Mouse (Mus musculus) lung, adult 2 months (tissue): ENCODE data around the gene Myh10. TPM values are rescaled to one million over a fixed set of nuclear protein-coding genes. Genes with fewer than 3 reads are reported as not detected.

Experiments
- DNase-seq: peaks from one replicate; pipeline ENCODE4 v3.0.0; 2022
- H3K4me1 ChIP-seq: fragments of 200-500 bp; 2 replicates; pipeline ENCODE4 v1.6.1; 2011; ENCODE audit warnings: low read length; ENCODE audit not compliant: control insufficient read depth, insufficient read depth
- H3K4me3 ChIP-seq: fragments of 200-500 bp; replicated peaks from 2 replicates; pipeline ENCODE3; 2011; ENCODE audit warnings: low read depth, mild to moderate bottlenecking, control low read depth, low read length; ENCODE audit errors: extremely low read depth
- CTCF ChIP-seq: fragments of 200-500 bp; IDR thresholded peaks from 2 replicates; pipeline ENCODE4 v1.5.1; 2011; ENCODE audit warnings: mild to moderate bottlenecking, low read length, control low read depth; ENCODE audit not compliant: insufficient read depth
- POLR2A ChIP-seq: fragments of 200-500 bp; IDR thresholded peaks from 2 replicates; pipeline ENCODE4 v1.6.1; 2011; ENCODE audit warnings: low read depth, mild to moderate bottlenecking, control low read depth, low read length, borderline replicate concordance; ENCODE audit errors: extremely low read depth
- whole genome bisulfite sequencing: fragments of 180-500 bp; shearing (Covaris S2); methylation state at CpG from one replicate; pipeline ENCODE4 v1.1.7; 2018; 5-methylcytosine and 5-hydroxymethylcytosine counted together
- polyA plus RNA-seq: library from polyadenylated mRNA; depleted of rRNA; stranded (reverse); fragments of >200 nt; gene quantifications from 2 replicates; pipeline ENCODE4 v1.2.3, GENCODE M21; 2012

Myh10 gene
- polyA plus RNA-seq, 1 experiment, result 123 TPM

GRCm38 (mm10) chr11:68756456-68757348, 65.3 kb downstream of the Myh10 start:
- no peaks in the 10 kb centered on the region for H3K4me1 ChIP-seq
- no peak for TF ChIP-seq POLR2A
- TF ChIP-seq CTCF, result no peak
- DNase-seq, result no peak
- 80% methylated on average over 11 of the region's 11 CpGs for whole genome bisulfite sequencing
- H3K4me3 ChIP-seq, result no peak overlapping the region

- Histone ChIP-seq H3K4me3 (no peak overlapping the region), H3K4me1 (no peaks in the 10 kb centered on the region)
- WGBS, result 88% methylated on average over 3 of the region's 3 CpGs
- TF ChIP-seq POLR2A (no peak), CTCF (no peak)
- DNase-seq, result no peak
These were observed 68.3 kb downstream of the Myh10 start for GRCm38 (mm10) chr11:68759691-68760090.

GRCm38 (mm10) chr11:68761155-68761554, 69.8 kb downstream of the Myh10 start:
- TF ChIP-seq POLR2A, result no peak
- TF ChIP-seq CTCF, result no peak
- H3K4me1 ChIP-seq, result no peaks in the 10 kb centered on the region
- DNase-seq, result no peak
- 83% methylated on average over 4 of the region's 4 CpGs for WGBS
- H3K4me3 ChIP-seq, result no peak overlapping the region

GRCm38 (mm10) chr11:68761664-68762063, 70.3 kb downstream of the Myh10 start:
- no peak for TF ChIP-seq CTCF
- TF ChIP-seq POLR2A, result no peak
- WGBS, result 81% methylated on average over 6 of the region's 6 CpGs
- Histone ChIP-seq H3K4me1 (no peaks in the 10 kb centered on the region), H3K4me3 (no peak overlapping the region)
- DNase-seq, result no peak

- TF ChIP-seq POLR2A (no peak), CTCF (no peak)
- 72% methylated on average over 3 of the region's 3 CpGs for WGBS
- no peak for DNase-seq
- Histone ChIP-seq H3K4me3 (no peak overlapping the region), H3K4me1 (no peaks in the 10 kb centered on the region)
These were observed 73.3 kb downstream of the Myh10 start for GRCm38 (mm10) chr11:68764622-68765021.

- Histone ChIP-seq H3K4me3 (no peak overlapping the region), H3K4me1 (no peaks in the 10 kb centered on the region)
- no peak for TF ChIP-seq POLR2A
- no peak for TF ChIP-seq CTCF
- no peak for DNase-seq
- WGBS, result 81% methylated on average over 10 of the region's 10 CpGs
These were observed 76.6 kb downstream of the Myh10 start for GRCm38 (mm10) chr11:68767762-68768542.

GRCm38 (mm10) chr11:68769770-68770510, 78.6 kb downstream of the Myh10 start:
- H3K4me1 ChIP-seq, result no peaks in the 10 kb centered on the region
- 88% methylated on average over 9 of the region's 9 CpGs for WGBS
- TF ChIP-seq CTCF (no peak), POLR2A (no peak)
- no peak for DNase-seq
- no peak overlapping the region for H3K4me3 ChIP-seq

GRCm38 (mm10) chr11:68776147-68776655, 84.8 kb downstream of the Myh10 start:
- no peak for TF ChIP-seq POLR2A
- TF ChIP-seq CTCF, result no peak
- DNase-seq, result no peak
- Histone ChIP-seq H3K4me1 (no peaks in the 10 kb centered on the region), H3K4me3 (no peak overlapping the region)
- 75% methylated on average over 7 of the region's 7 CpGs for WGBS

DNA sequence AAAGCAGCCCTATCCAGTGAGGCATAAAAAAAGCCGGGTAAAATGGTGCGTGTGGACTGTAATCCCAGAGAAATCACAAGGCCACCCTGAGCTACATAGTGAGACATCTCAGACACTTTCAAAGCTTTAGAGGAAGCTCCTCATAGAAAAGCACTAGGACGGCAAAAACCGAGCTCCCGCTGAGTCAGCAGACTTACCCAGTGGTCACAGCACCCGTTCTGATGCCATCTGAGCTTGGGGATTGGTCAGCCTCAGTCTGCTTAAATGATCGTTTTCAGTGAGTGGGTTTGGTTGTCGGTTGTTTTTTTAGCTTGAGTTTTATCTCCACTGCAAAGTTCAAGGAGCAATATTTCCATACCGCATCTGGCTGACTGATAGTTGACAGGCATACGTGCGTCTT, 86.6 kb downstream of the Myh10 start:
- no peak overlapping the region for H3K4me3 ChIP-seq
- WGBS, result 79% methylated on average over 11 of the region's 11 CpGs
- H3K4me1 ChIP-seq, result no peaks in the 10 kb centered on the region
- TF ChIP-seq CTCF, result no peak
- TF ChIP-seq POLR2A, result no peak
- no peak for DNase-seq
